25 mouse cellular contexts compared by ENCODE assay signal in the genomic region with DNA sequence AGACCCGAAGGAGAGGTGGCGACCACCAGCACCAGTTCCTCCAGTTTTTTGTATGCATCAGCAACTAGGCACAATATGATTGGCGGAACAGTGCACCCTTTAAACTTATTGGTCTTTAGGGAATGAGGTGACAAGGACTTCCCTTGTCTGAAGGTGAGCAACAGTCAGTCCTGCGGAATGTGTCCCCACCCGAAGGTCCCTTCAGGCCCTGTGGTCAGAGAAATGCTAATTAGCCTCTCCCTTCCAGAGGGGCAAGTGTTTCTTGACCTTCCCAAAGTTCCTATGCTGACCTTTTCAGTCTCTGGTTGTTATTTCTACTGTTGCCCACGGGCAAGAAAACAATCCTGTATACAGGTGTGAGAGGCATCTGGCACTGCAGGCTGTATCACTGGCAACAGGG. TPM values are rescaled to one million over a fixed set of nuclear protein-coding genes. Genes with fewer than 3 reads are reported as not detected.
DNase-seq lines count a peak whose midpoint lies in the region; ATAC-seq and TF ChIP-seq lines count a peak whose summit lies in the region.
"Had no signal": no experiment of that assay in that cellular context is flagged by ENCODE, and none has a peak within 500 bp of the region (broad histone marks: within the 10 kb centered on the region; RNA-seq: fewer than 3 reads in every experiment).

No protein-coding gene starts in this region.

- 78% methylated on average over 6 of the region's 6 CpGs for WGBS in midbrain, embryonic 10.5 days
- WGBS in midbrain, embryonic 15.5 days = 79% methylated on average over 6 of the region's 6 CpGs

- no peak for ATAC-seq in midbrain, embryonic 15.5 days (replicated peaks)
- ATAC-seq: activated CD4-positive, CD25-positive, alpha-beta regulatory T cell, adult 4 months; forebrain, embryonic 14.5 days; forebrain, embryonic 16.5 days; Patski had no signal

- no peaks in the 10 kb centered on the region for H3K27me3 ChIP-seq in midbrain, embryonic 10.5 days (ENCODE audit: low read depth, poor library complexity, severe bottlenecking)
- no peaks in the 10 kb centered on the region for H3K27me3 ChIP-seq in midbrain, embryonic 15.5 days (replicated peaks)
- H3K27me3 ChIP-seq in ES-Bruce4 (ENCODE audit: control insufficient read depth, insufficient read depth, low read length, poor library complexity, severe bottlenecking) = no peaks in the 10 kb centered on the region
- H3K27me3 ChIP-seq: embryonic facial prominence, embryonic 13.5 days; embryonic facial prominence, embryonic 15.5 days; forebrain, embryonic 12.5 days; Patski had no signal

- peak; percentile 88 for TF ChIP-seq EP300 in ES-Bruce4 (IDR thresholded peaks at IDR 0.05; ENCODE audit: insufficient read depth, low read depth, low read length)

- H3K27ac ChIP-seq in midbrain, embryonic 10.5 days (replicated peaks) = no peak overlapping the region
- H3K27ac ChIP-seq in midbrain, embryonic 15.5 days = no peak overlapping the region
- peak overlapping the region; percentile 82 for H3K27ac ChIP-seq in ES-Bruce4 (ENCODE audit: insufficient read depth, low read length)
- H3K27ac ChIP-seq: embryonic facial prominence, embryonic 13.5 days; embryonic facial prominence, embryonic 15.5 days; forebrain, embryonic 10.5 days; forebrain, embryonic 12.5 days had no signal

- no peaks in the 10 kb centered on the region for H3K9me3 ChIP-seq in midbrain, embryonic 10.5 days (replicated peaks)
- H3K9me3 ChIP-seq in midbrain, embryonic 15.5 days = no peaks in the 10 kb centered on the region
- peaks cover 23% of the 10 kb centered on the region for H3K9me3 ChIP-seq in ES-Bruce4 (replicated peaks; ENCODE audit: control insufficient read depth, insufficient read depth, low read length, poor library complexity, severe bottlenecking)
- H3K9me3 ChIP-seq: embryonic facial prominence, embryonic 13.5 days; embryonic facial prominence, embryonic 15.5 days; forebrain, embryonic 12.5 days; G1E had no signal

- TF ChIP-seq POLR2A in ES-Bruce4 (IDR thresholded peaks at IDR 0.05; ENCODE audit: insufficient read depth, low read length) = no peak

- no peak for TF ChIP-seq CTCF in ES-Bruce4 (IDR thresholded peaks at IDR 0.05; ENCODE audit: low read depth, low read length)

- H3K9ac ChIP-seq in midbrain, embryonic 15.5 days = no peak overlapping the region
- no peak overlapping the region for H3K9ac ChIP-seq in ES-Bruce4 (ENCODE audit: low read depth, poor library complexity, severe bottlenecking)
- H3K9ac ChIP-seq: embryonic facial prominence, embryonic 13.5 days; embryonic facial prominence, embryonic 15.5 days; forebrain, embryonic 12.5 days had no signal

- peak; percentile 3 for DNase-seq in midbrain, embryonic 10.5 days (ENCODE audit: low spot score)
- DNase-seq in ES-CJ7 (ENCODE audit: low read depth, low spot score) = peak; percentile 57
- no peak for DNase-seq in cerebellum, adult 18-20 months
- DNase-seq in right cerebral cortex, postnatal 10 days (ENCODE audit: low spot score in 2 of 2) = no peak
- DNase-seq: adrenal gland, adult 8-10 months; adrenal gland, postnatal 14 days; adrenal gland, postnatal 36 days; cerebellum, adult 11-12 months; cerebellum, adult 8-10 months; cerebellum, adult 9-11 months; cerebellum, postnatal 14 days; cerebellum, postnatal 36 days; embryo, embryonic 11 days had no signal

- H3K4me3 ChIP-seq in midbrain, embryonic 10.5 days = no peak overlapping the region
- no peak overlapping the region for H3K4me3 ChIP-seq in midbrain, embryonic 15.5 days
- no peak overlapping the region for H3K4me3 ChIP-seq in ES-Bruce4 (ENCODE audit: low read depth, low read length)
- H3K4me3 ChIP-seq: embryonic facial prominence, embryonic 13.5 days; embryonic facial prominence, embryonic 15.5 days; erythroblast, embryonic 14.5 days; forebrain, embryonic 10.5 days; forebrain, embryonic 12.5 days had no signal

- H3K4me2 ChIP-seq in midbrain, embryonic 15.5 days = no peak overlapping the region
- H3K4me2 ChIP-seq: embryonic facial prominence, embryonic 13.5 days; embryonic facial prominence, embryonic 15.5 days; forebrain, embryonic 12.5 days had no signal

- H3K4me1 ChIP-seq in midbrain, embryonic 10.5 days = peaks cover 10% of the 10 kb centered on the region
- no peaks in the 10 kb centered on the region for H3K4me1 ChIP-seq in midbrain, embryonic 15.5 days
- no peaks in the 10 kb centered on the region for H3K4me1 ChIP-seq in ES-Bruce4 (ENCODE audit: control insufficient read depth, insufficient read depth, low read length)
- H3K4me1 ChIP-seq: embryonic facial prominence, embryonic 13.5 days; embryonic facial prominence, embryonic 15.5 days had no signal

- no peaks in the 10 kb centered on the region for H3K36me3 ChIP-seq in midbrain, embryonic 10.5 days
- no peaks in the 10 kb centered on the region for H3K36me3 ChIP-seq in midbrain, embryonic 15.5 days (replicated peaks)
- H3K36me3 ChIP-seq in ES-Bruce4 (ENCODE audit: control insufficient read depth, insufficient read depth, low read length, poor library complexity, severe bottlenecking) = no peaks in the 10 kb centered on the region
- H3K36me3 ChIP-seq: embryonic facial prominence, embryonic 13.5 days; embryonic facial prominence, embryonic 15.5 days; forebrain, embryonic 10.5 days; forebrain, embryonic 12.5 days; G1E had no signal

RNA-seq across cellular contexts. Expression of a gene that starts 8.0 kb away (rescaled TPM):
- polyA plus RNA-seq in midbrain, embryonic 10.5 days (2016; fragmentation: Nextera tagmentation; extraction: Ambion mirVana) = 121 and 126 TPM in 2 replicates
- polyA plus RNA-seq in midbrain, embryonic 15.5 days (2015; fragmentation: Nextera tagmentation; extraction: Ambion mirVana) = 123 and 128 TPM in 2 replicates
- 312 and 328 TPM in 2 replicates for polyA plus RNA-seq in ES-Bruce4 (2011; ENCODE audit: insufficient read depth, insufficient read length, low read depth, missing spikeins)

RNA-seq across cellular contexts. Expression of a gene that starts 47.3 kb away (rescaled TPM):
- 4.7 and 5.6 TPM in 2 replicates for polyA plus RNA-seq in midbrain, embryonic 10.5 days (2016; fragmentation: Nextera tagmentation; extraction: Ambion mirVana)
- polyA plus RNA-seq in midbrain, embryonic 15.5 days (2015; fragmentation: Nextera tagmentation; extraction: Ambion mirVana) = 8.5 and 9.6 TPM in 2 replicates
- polyA plus RNA-seq in ES-Bruce4 (2011; ENCODE audit: insufficient read depth, insufficient read length, low read depth, missing spikeins) = 4.0 and 4.2 TPM in 2 replicates
- polyA plus RNA-seq: erythroblast, embryonic 14.5 days had no signal

RNA-seq across cellular contexts. Expression of a gene that starts 57.1 kb away (rescaled TPM):
- polyA plus RNA-seq in midbrain, embryonic 10.5 days (2016; fragmentation: Nextera tagmentation; extraction: Ambion mirVana) = 134 and 148 TPM in 2 replicates
- 25.2 and 26.9 TPM in 2 replicates for polyA plus RNA-seq in midbrain, embryonic 15.5 days (2015; fragmentation: Nextera tagmentation; extraction: Ambion mirVana)
- polyA plus RNA-seq in ES-Bruce4 (2011; ENCODE audit: insufficient read depth, insufficient read length, low read depth, missing spikeins) = 78.2 and 85.8 TPM in 2 replicates

Comparison
In these comparisons a context has a peak if more than half of its experiments do, and no peak if none do; other contexts are left out.
1. DNase-seq: peak in midbrain, embryonic 10.5 days (single experiment) and ES-CJ7 (single experiment); none in cerebellum, adult 18-20 months (0 of 2) and right cerebral cortex, postnatal 10 days (0 of 2).